Comparison of ENCODE assay signal across 17 mouse cellular contexts in the genomic region with DNA sequence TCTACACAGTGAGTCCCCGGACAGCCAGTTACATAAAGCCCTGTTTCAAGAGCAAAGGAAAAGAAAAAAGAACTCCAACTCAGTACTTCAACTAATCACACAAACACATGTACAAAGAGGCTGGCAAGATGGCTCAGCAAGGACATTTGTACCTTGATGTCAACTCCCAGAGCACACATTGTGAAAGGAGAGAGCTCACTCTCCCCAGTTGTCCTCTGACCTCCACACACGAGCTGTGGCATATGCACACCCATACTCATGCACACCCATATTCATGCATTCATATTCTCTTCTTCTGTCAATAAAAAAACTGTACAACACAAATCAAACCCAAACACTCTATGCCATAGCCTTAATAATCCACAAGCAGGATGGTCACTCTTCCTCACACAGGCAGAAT. TPM values are rescaled to one million over a fixed set of nuclear protein-coding genes. Genes with fewer than 3 reads are reported as not detected.
DNase-seq lines count a peak whose midpoint lies in the region; ATAC-seq and TF ChIP-seq lines count a peak whose summit lies in the region.
"Had no signal": no experiment of that assay in that cellular context is flagged by ENCODE, and none has a peak within 500 bp of the region (broad histone marks: within the 10 kb centered on the region; RNA-seq: fewer than 3 reads in every experiment).

No protein-coding gene starts in this region.

- no peak for ATAC-seq in kidney, postnatal 0 days (replicated peaks; ENCODE audit: low FRiP score, low read depth)
- ATAC-seq in liver, embryonic 16.5 days (ENCODE audit: low read depth) = peak; percentile 53
- ATAC-seq: hindbrain, embryonic 16.5 days had no signal

- H3K9me3 ChIP-seq in kidney, postnatal 0 days (replicated peaks; ENCODE audit: low read length) = no peaks in the 10 kb centered on the region
- no peaks in the 10 kb centered on the region for H3K9me3 ChIP-seq in E14TG2a.4 (ENCODE audit: low read length)
- no peaks in the 10 kb centered on the region for H3K9me3 ChIP-seq in ES-E14 (ENCODE audit: control insufficient read depth, insufficient read depth, low read depth, low read length)
- H3K9me3 ChIP-seq in liver, embryonic 16.5 days (replicated peaks; ENCODE audit: control insufficient read depth, low read length) = no peaks in the 10 kb centered on the region
- H3K9me3 ChIP-seq: limb, embryonic 13.5 days had no signal

- 78% methylated on average over 2 of the region's 2 CpGs for WGBS in kidney, postnatal 0 days
- 65% methylated on average over 2 of the region's 2 CpGs for WGBS in liver, embryonic 16.5 days (ENCODE audit: insufficient replicate concordance)
- 47% methylated on average over 2 of the region's 2 CpGs for WGBS in cerebellum, adult 2 months

- TF ChIP-seq POLR2A in cerebellum, adult 2 months (IDR thresholded peaks at IDR 0.05; ENCODE audit: borderline replicate concordance, insufficient read depth, low read length) = no peak

- in situ Hi-C loops in ES-E14 (cut with MboI; ENCODE audit: low sequenced_read_pairs in 2 of 2, unreplicated experiment in 2 of 2) = no loop called here

- H3K9ac ChIP-seq in kidney, postnatal 0 days (ENCODE audit: low read depth, low read length) = no peak overlapping the region
- 0 out of 2 replicates have a peak overlapping the region, but pooled peaks have one; percentile 21 for H3K9ac ChIP-seq in ES-E14 (ENCODE audit: insufficient read depth, low read depth, low read length, poor library complexity, severe bottlenecking)
- H3K9ac ChIP-seq in liver, embryonic 16.5 days (ENCODE audit: low read depth, low read length) = no peak overlapping the region
- H3K9ac ChIP-seq: limb, embryonic 13.5 days had no signal

- no peak overlapping the region for H3K4me3 ChIP-seq in kidney, postnatal 0 days (replicated peaks; ENCODE audit: low read depth, low read length)
- peak overlapping the region; percentile 3; the same call in 1 of the 2 replicates for H3K4me3 ChIP-seq in E14TG2a.4 (replicated peaks; ENCODE audit: low read length)
- H3K4me3 ChIP-seq in ES-E14 (ENCODE audit: insufficient read depth in 1 of 2, low read depth in 1 of 2, low read length in 2 of 2, poor library complexity in 1 of 2, severe bottlenecking in 1 of 2) = no peak overlapping the region
- no peak overlapping the region for H3K4me3 ChIP-seq in liver, embryonic 16.5 days (ENCODE audit: low read depth, low read length)
- no peak overlapping the region for H3K4me3 ChIP-seq in cerebellum, adult 2 months (replicated peaks; ENCODE audit: insufficient read depth, low read depth, low read length)
- H3K4me3 ChIP-seq: left cerebral cortex, adult 2 months; limb, embryonic 13.5 days had no signal

- no peak for DNase-seq in kidney, postnatal 0 days (ENCODE audit: low spot score)
- DNase-seq in kidney, postnatal 4 days = no peak
- no peak for DNase-seq in ES-E14 (ENCODE audit: low read depth, low spot score)
- DNase-seq in cerebellum, adult 2 months = no peak
- DNase-seq in left cerebral cortex, adult 18-20 months (ENCODE audit: low spot score in 2 of 2) = no peak
- no peak for DNase-seq in embryo, embryonic 10.5 days (ENCODE audit: low spot score)
- DNase-seq: cerebellum, adult 9-11 months; embryo, embryonic 11 days; heart, postnatal 14 days; kidney, adult 8-10 months; midbrain, embryonic 14.5 days; thymus, postnatal 36 days had no signal

- no peak overlapping the region for H3K4me2 ChIP-seq in kidney, postnatal 0 days (ENCODE audit: low read length)
- no peak overlapping the region for H3K4me2 ChIP-seq in liver, embryonic 16.5 days (ENCODE audit: low read depth, low read length)
- H3K4me2 ChIP-seq: limb, embryonic 13.5 days had no signal

- H3K36me3 ChIP-seq in kidney, postnatal 0 days (ENCODE audit: insufficient read depth, low read length) = no peaks in the 10 kb centered on the region
- H3K36me3 ChIP-seq in E14TG2a.4 (ENCODE audit: insufficient read depth, low read length) = peaks cover 38% of the 10 kb centered on the region
- no peaks in the 10 kb centered on the region for H3K36me3 ChIP-seq in ES-E14 (ENCODE audit: control insufficient read depth, insufficient read depth, low read length, poor library complexity, severe bottlenecking)
- H3K36me3 ChIP-seq in liver, embryonic 16.5 days (ENCODE audit: control insufficient read depth, insufficient read depth) = no peaks in the 10 kb centered on the region

- TF ChIP-seq CTCF in kidney, postnatal 0 days (IDR thresholded peaks at IDR 0.05; ENCODE audit: low read depth) = no peak
- no peak for TF ChIP-seq CTCF in E14TG2a.4 (conservative IDR thresholded peaks at IDR 0.05; ENCODE audit: low read length)
- no peak for TF ChIP-seq CTCF in cerebellum, adult 2 months (IDR thresholded peaks at IDR 0.05; ENCODE audit: borderline replicate concordance, insufficient read depth, low read depth, low read length)

- peaks cover 20% of the 10 kb centered on the region; the same call in 1 of the 2 replicates for H3K4me1 ChIP-seq in kidney, postnatal 0 days (replicated peaks; ENCODE audit: insufficient read depth, low read length)
- H3K4me1 ChIP-seq in E14TG2a.4 (replicated peaks; ENCODE audit: low read depth, low read length) (peaks cover 86% of the 10 kb centered on the region), ES-E14 (ENCODE audit: control insufficient read depth in 2 of 2, insufficient read depth in 2 of 2, low read length in 2 of 2, poor library complexity in 1 of 2) (peaks cover 14 to 19% of the 10 kb centered on the region in 2 experiments)
- H3K4me1 ChIP-seq in liver, embryonic 16.5 days (ENCODE audit: control insufficient read depth, low read depth, low read length) = peaks cover 34% of the 10 kb centered on the region
- peaks cover 26% of the 10 kb centered on the region for H3K4me1 ChIP-seq in cerebellum, adult 2 months (ENCODE audit: control insufficient read depth, insufficient read depth, low read length)

- no peaks in the 10 kb centered on the region for H3K27me3 ChIP-seq in kidney, postnatal 0 days (ENCODE audit: insufficient read depth, low read length)
- H3K27me3 ChIP-seq in E14TG2a.4 (ENCODE audit: insufficient read depth, low read length) = no peaks in the 10 kb centered on the region
- no peaks in the 10 kb centered on the region for H3K27me3 ChIP-seq in liver, embryonic 16.5 days (ENCODE audit: control insufficient read depth, insufficient read depth, low read depth, low read length)
- H3K27me3 ChIP-seq in cerebellum, adult 2 months (ENCODE audit: control insufficient read depth, insufficient read depth, low read length) = no peaks in the 10 kb centered on the region
- H3K27me3 ChIP-seq: limb, embryonic 13.5 days had no signal

- 0 out of 2 replicates have a peak overlapping the region, but pooled peaks have one; percentile 36 for H3K27ac ChIP-seq in kidney, postnatal 0 days
- H3K27ac ChIP-seq in ES-E14 (ENCODE audit: insufficient read depth, low read depth, low read length, poor library complexity, severe bottlenecking) = no peak overlapping the region
- peak overlapping the region; percentile 4; the same call in 1 of the 2 replicates for H3K27ac ChIP-seq in liver, embryonic 16.5 days (ENCODE audit: low read length)
- H3K27ac ChIP-seq in cerebellum, adult 2 months (ENCODE audit: insufficient read depth, low read length) = no peak overlapping the region
- H3K27ac ChIP-seq: left cerebral cortex, adult 2 months; limb, embryonic 13.5 days had no signal

TF ChIP-seq in ES-E14, 5 proteins besides CTCF, POLR2A, EP300 and RAD21:
- TF ChIP-seq ZC3H11A (IDR thresholded peaks at IDR 0.05; ENCODE audit: borderline replicate concordance, low read depth, low read length) (no peak), CHD2 (IDR thresholded peaks at IDR 0.05; ENCODE audit: low read depth, low read length) (no peak), MAFK (IDR thresholded peaks at IDR 0.05; ENCODE audit: insufficient read depth, low read depth, low read length) (no peak), HCFC1 (IDR thresholded peaks at IDR 0.05; ENCODE audit: borderline replicate concordance, insufficient read depth, low read length) (no peak), ZNF384 (IDR thresholded peaks at IDR 0.05; ENCODE audit: low read depth, low read length) (no peak)

RNA-seq across cellular contexts. Expression of a gene that starts 21.2 kb away (rescaled TPM):
- polyA plus RNA-seq in kidney, postnatal 0 days (2015; fragmentation: Nextera tagmentation; extraction: Ambion mirVana) = 44.2 and 57.9 TPM in 2 replicates
- 155 and 194 TPM in 2 replicates for total RNA-seq in ES-E14 (2012; rRNA removed)
- polyA plus RNA-seq in liver, embryonic 16.5 days (2015; fragmentation: Nextera tagmentation; extraction: Ambion mirVana) = 7.8 and 8.6 TPM in 2 replicates
- polyA plus RNA-seq in cerebellum, adult 2 months (2012; rRNA removed) = 104 and 105 TPM in 2 replicates
- 100 to 1,000 TPM; 154 to 164 TPM for total RNA-seq in left cerebral cortex, adult 18-20 months (2021)

RNA-seq across cellular contexts. Expression of a gene that starts 41.9 kb away (rescaled TPM):
- 49.6 and 54.0 TPM in 2 replicates for polyA plus RNA-seq in kidney, postnatal 0 days (2015; fragmentation: Nextera tagmentation; extraction: Ambion mirVana)
- 106 and 160 TPM in 2 replicates for total RNA-seq in ES-E14 (2012; rRNA removed)
- 19.9 and 20.7 TPM in 2 replicates for polyA plus RNA-seq in liver, embryonic 16.5 days (2015; fragmentation: Nextera tagmentation; extraction: Ambion mirVana)
- polyA plus RNA-seq in cerebellum, adult 2 months (2012; rRNA removed) = 103 and 104 TPM in 2 replicates
- 10 to 100 TPM; 56.2 to 66.7 TPM for total RNA-seq in left cerebral cortex, adult 18-20 months (2021)

Comparison
In these comparisons a context has a peak if more than half of its experiments do, and no peak if none do; other contexts are left out.
1. H3K27ac ChIP-seq: peak in kidney, postnatal 0 days (single experiment) and liver, embryonic 16.5 days (single experiment); none in ES-E14 (single experiment) and cerebellum, adult 2 months (single experiment).